Mouse (Mus musculus) intestine, embryonic 14.5 days (tissue): ENCODE measurements around the gene Nipal4. TPM values are rescaled to one million over a fixed set of nuclear protein-coding genes. Genes with fewer than 3 reads are reported as not detected.

Source experiments
- microRNA-seq: library from miRNA; unstranded; fragments of <30 nt; microRNA quantifications from one replicate; pipeline ENCODE4, GENCODE M21; 2016
- polyA plus RNA-seq: library from polyadenylated mRNA; unstranded; fragments of >200 nt; fragmentation: Nextera tagmentation; extraction: Ambion mirVana; gene quantifications from 2 replicates; pipeline ENCODE4 v1.2.1, GENCODE M21; 2014

The Nipal4 gene
- polyA plus RNA-seq, 1 experiment from 2014 or later = 3.5 TPM

Small RNA genes within 50 kb of the gene (microRNA-seq; reads per million reads assigned to microRNA genes)
- gene Mir7239 = not detected
- not detected for gene Mir8100

Other genes starting within 250 kb of the Nipal4 start
- 9.2 and 9.4 TPM in 2 replicates for gene Lsm11, start 221.6 kb downstream of the Nipal4 start, polyA plus RNA-seq
- 12.2 and 14.8 TPM in 2 replicates for gene Thg1l, start 211.0 kb downstream of the Nipal4 start, polyA plus RNA-seq
- 0.09 and 0.24 TPM in 2 replicates for gene Sox30, start 186.2 kb downstream of the Nipal4 start, polyA plus RNA-seq
- 4.1 and 4.6 TPM in 2 replicates for gene Gm12166, start 114.2 kb downstream of the Nipal4 start, polyA plus RNA-seq
- 21.3 and 24.6 TPM in 2 replicates for gene Adam19, start 110.5 kb downstream of the Nipal4 start, polyA plus RNA-seq
- gene Fndc9, start 69.0 kb upstream of the Nipal4 start, polyA plus RNA-seq = 0.09 and 0.38 TPM in 2 replicates
- 13.4 and 15.0 TPM in 2 replicates for gene Cyfip2, start 146.4 kb upstream of the Nipal4 start, polyA plus RNA-seq
- gene Itk, start 223.0 kb upstream of the Nipal4 start, polyA plus RNA-seq = 0.30 and 0.39 TPM in 2 replicates
- gene Fam71b, start 230.1 kb upstream of the Nipal4 start, polyA plus RNA-seq = not detected in 2 replicates